Comparison of ENCODE assay signal across 8 mouse cellular contexts in genomic region chr3:87804038-87804677, GRCm38 (mm10). TPM values are rescaled to one million over a fixed set of nuclear protein-coding genes. Genes with fewer than 3 reads are reported as not detected.
DNase-seq lines count a peak whose midpoint lies in the region; ATAC-seq and TF ChIP-seq lines count a peak whose summit lies in the region.

No protein-coding gene starts in this region.

- no peaks in the 10 kb centered on the region for H3K9me3 ChIP-seq in kidney, embryonic 16.5 days (ENCODE audit: low read length)
- H3K9me3 ChIP-seq in midbrain, postnatal 0 days (ENCODE audit: low read length): no peaks in the 10 kb centered on the region

- no peak overlapping the region for H3K9ac ChIP-seq in kidney, embryonic 16.5 days (replicated peaks; ENCODE audit: low read length)
- H3K9ac ChIP-seq in midbrain, postnatal 0 days (replicated peaks; ENCODE audit: low read length, poor library complexity, severe bottlenecking): no peak overlapping the region

- DNase-seq in kidney, adult 11 months: no peak
- DNase-seq in midbrain, postnatal 0 days (ENCODE audit: low spot score): no peak
- DNase-seq in left cerebral cortex, adult 9 months (ENCODE audit: low spot score in 2 of 2): no peak
- no peak for DNase-seq in urinary bladder, postnatal 10 days (ENCODE audit: low spot score)
- no peak for DNase-seq in yolk sac, embryonic 10.5 days (ENCODE audit: low spot score)

- 0 out of 2 replicates have a peak, but pooled peaks cover 7% of the 10 kb centered on the region for H3K4me1 ChIP-seq in kidney, embryonic 16.5 days (ENCODE audit: insufficient read depth, low read length)
- H3K4me1 ChIP-seq in bone marrow macrophage, adult 2 months (ENCODE audit: control insufficient read depth, insufficient read depth, low read length): no peaks in the 10 kb centered on the region
- H3K4me1 ChIP-seq in midbrain, postnatal 0 days (ENCODE audit: insufficient read depth, low read length): peaks cover 4% of the 10 kb centered on the region; the same call in 1 of the 2 replicates

- H3K4me2 ChIP-seq in kidney, embryonic 16.5 days (replicated peaks; ENCODE audit: low read depth, low read length): peak overlapping the region; percentile 46
- peak overlapping the region; percentile 52 for H3K4me2 ChIP-seq in midbrain, postnatal 0 days (ENCODE audit: low read depth, low read length, poor library complexity, severe bottlenecking)

- no peak overlapping the region for H3K27ac ChIP-seq in kidney, embryonic 16.5 days (ENCODE audit: low read length)
- no peak overlapping the region for H3K27ac ChIP-seq in bone marrow macrophage, adult 2 months (ENCODE audit: insufficient read depth, low read depth, low read length)
- H3K27ac ChIP-seq in midbrain, postnatal 0 days (ENCODE audit: low read depth, low read length): no peak overlapping the region

- no peaks in the 10 kb centered on the region for H3K36me3 ChIP-seq in kidney, embryonic 16.5 days (ENCODE audit: insufficient read depth, low read length)
- no peaks in the 10 kb centered on the region for H3K36me3 ChIP-seq in midbrain, postnatal 0 days (ENCODE audit: insufficient read depth, low read length)

- peak; percentile 24; the same call in 1 of the 2 replicates for ATAC-seq in kidney, embryonic 16.5 days (ENCODE audit: low FRiP score, low TSS enrichment)
- peak; percentile 63 for ATAC-seq in inflammation-experienced regulatory T-cells, adult 6 months
- ATAC-seq in midbrain, postnatal 0 days (ENCODE audit: low FRiP score): no peak

- no peak for TF ChIP-seq CTCF in bone marrow macrophage, adult 2 months (IDR thresholded peaks at IDR 0.05; ENCODE audit: low read depth, low read length)
- no peak for TF ChIP-seq CTCF in midbrain, postnatal 0 days (IDR thresholded peaks at IDR 0.05)

- H3K4me3 ChIP-seq in kidney, embryonic 16.5 days (ENCODE audit: low read length): peak overlapping the region; percentile 24
- H3K4me3 ChIP-seq in bone marrow macrophage, adult 2 months (ENCODE audit: insufficient read depth, low read length): peak overlapping the region; percentile 58
- H3K4me3 ChIP-seq in midbrain, postnatal 0 days (ENCODE audit: low read depth, low read length): peak overlapping the region; percentile 25; the same call in 1 of the 2 replicates

- no peak for TF ChIP-seq POLR2A in bone marrow macrophage, adult 2 months (IDR thresholded peaks at IDR 0.05; ENCODE audit: borderline replicate concordance, low read depth, low read length)

- peaks cover 69% of the 10 kb centered on the region for H3K27me3 ChIP-seq in kidney, embryonic 16.5 days (ENCODE audit: insufficient read depth, low read length)
- H3K27me3 ChIP-seq in midbrain, postnatal 0 days (ENCODE audit: insufficient read depth, low read length): peaks cover 38% of the 10 kb centered on the region

- 4% methylated on average over 26 of the region's 26 CpGs for WGBS in kidney, embryonic 16.5 days
- 4% methylated on average over 26 of the region's 26 CpGs for WGBS in midbrain, postnatal 0 days

RNA-seq across cellular contexts. Expression of gene Insrr, which starts 7.4 kb away (rescaled TPM):
- polyA plus RNA-seq in kidney, embryonic 16.5 days (2015; fragmentation: Nextera tagmentation; extraction: Ambion mirVana): 2.7 and 2.8 TPM in 2 replicates
- polyA plus RNA-seq in bone marrow macrophage, adult 2 months (2012; ENCODE audit: insufficient read depth, insufficient read length, missing spikeins): not detected in 2 replicates
- 1 to 10 TPM in 2 of 3 experiments, under 1 TPM in 1; 0.42 to 1.2 (median 1.1) TPM for polyA plus RNA-seq in inflammation-experienced regulatory T-cells, adult 6 months (2017; shearing (Covaris generic))
- total RNA-seq in midbrain, postnatal 0 days (2014; rRNA removed): 0.16 and 0.42 TPM in 2 replicates
- 0.25 and 0.27 TPM in 2 replicates for polyA plus RNA-seq in midbrain, postnatal 0 days (2015; fragmentation: Nextera tagmentation; extraction: Ambion mirVana)

RNA-seq across cellular contexts. Expression of gene Ntrk1, which starts 9.2 kb away (rescaled TPM):
- polyA plus RNA-seq in kidney, embryonic 16.5 days (2015; fragmentation: Nextera tagmentation; extraction: Ambion mirVana): 6.1 and 6.4 TPM in 2 replicates
- not detected in 2 replicates for polyA plus RNA-seq in bone marrow macrophage, adult 2 months (2012; ENCODE audit: insufficient read depth, insufficient read length, missing spikeins)
- polyA plus RNA-seq in inflammation-experienced regulatory T-cells, adult 6 months (2017; shearing (Covaris generic)): under 1 TPM in 1 of 3 experiments, not detected in 2; 0.17 TPM
- 1.1 and 2.4 TPM in 2 replicates for total RNA-seq in midbrain, postnatal 0 days (2014; rRNA removed)
- polyA plus RNA-seq in midbrain, postnatal 0 days (2015; fragmentation: Nextera tagmentation; extraction: Ambion mirVana): 1.7 and 1.8 TPM in 2 replicates

RNA-seq across cellular contexts. Expression of gene Pear1, which starts 19.9 kb away (rescaled TPM):
- 60.2 and 62.9 TPM in 2 replicates for polyA plus RNA-seq in kidney, embryonic 16.5 days (2015; fragmentation: Nextera tagmentation; extraction: Ambion mirVana)
- polyA plus RNA-seq in bone marrow macrophage, adult 2 months (2012; ENCODE audit: insufficient read depth, insufficient read length, missing spikeins): not detected in 2 replicates
- polyA plus RNA-seq in inflammation-experienced regulatory T-cells, adult 6 months (2017; shearing (Covaris generic)): 100 to 1,000 TPM in 1 of 3 experiments, 10 to 100 TPM in 2; 65.9 to 108 (median 76.0) TPM
- total RNA-seq in midbrain, postnatal 0 days (2014; rRNA removed): 15.6 and 19.0 TPM in 2 replicates
- 5.7 and 6.1 TPM in 2 replicates for polyA plus RNA-seq in midbrain, postnatal 0 days (2015; fragmentation: Nextera tagmentation; extraction: Ambion mirVana)

RNA-seq across cellular contexts. Expression of gene Sh2d2a, which starts 42.4 kb away (rescaled TPM):
- polyA plus RNA-seq in kidney, embryonic 16.5 days (2015; fragmentation: Nextera tagmentation; extraction: Ambion mirVana): 0.09 TPM in 1 of 2 replicates, not detected in the other
- polyA plus RNA-seq in bone marrow macrophage, adult 2 months (2012; ENCODE audit: insufficient read depth, insufficient read length, missing spikeins): not detected in 2 replicates
- polyA plus RNA-seq in inflammation-experienced regulatory T-cells, adult 6 months (2017; shearing (Covaris generic)): 100 to 1,000 TPM; 231 to 280 (median 232) TPM
- not detected in 2 replicates for total RNA-seq in midbrain, postnatal 0 days (2014; rRNA removed)
- not detected in 2 replicates for polyA plus RNA-seq in midbrain, postnatal 0 days (2015; fragmentation: Nextera tagmentation; extraction: Ambion mirVana)

RNA-seq across cellular contexts. Expression of gene Lrrc71, which starts 55.7 kb away (rescaled TPM):
- polyA plus RNA-seq in kidney, embryonic 16.5 days (2015; fragmentation: Nextera tagmentation; extraction: Ambion mirVana): 0.87 and 0.89 TPM in 2 replicates
- not detected in 2 replicates for polyA plus RNA-seq in bone marrow macrophage, adult 2 months (2012; ENCODE audit: insufficient read depth, insufficient read length, missing spikeins)
- 1 to 10 TPM in 2 of 3 experiments, under 1 TPM in 1; 0.82 to 1.1 (median 1.1) TPM for polyA plus RNA-seq in inflammation-experienced regulatory T-cells, adult 6 months (2017; shearing (Covaris generic))
- total RNA-seq in midbrain, postnatal 0 days (2014; rRNA removed): 0.66 and 1.2 TPM in 2 replicates
- polyA plus RNA-seq in midbrain, postnatal 0 days (2015; fragmentation: Nextera tagmentation; extraction: Ambion mirVana): 0.96 and 1.3 TPM in 2 replicates
